Mouse (Mus musculus): ENCODE results near the gene Anxa9.

Anxa9 gene

GRCm38 (mm10) chr3:95250783-95251424, 56.1 kb downstream of the Anxa9 start, which contains the start of gene Bnipl:
Bnipl (minus strand) TSS chr3:95251193.
- DNase-seq (ENCODE audit: extremely low spot score, low read depth, low spot score): no peak

- DNase-seq (ENCODE audit: extremely low spot score, low read depth, low spot score): no peak
Observed at GRCm38 (mm10) chr3:95250361-95250760, 56.6 kb downstream of the Anxa9 start.

- DNase-seq (ENCODE audit: extremely low spot score, low read depth, low spot score): no peak
Observed at GRCm38 (mm10) chr3:95247660-95248336, 59.2 kb downstream of the Anxa9 start.

GRCm38 (mm10) chr3:95246465-95247231, 60.3 kb downstream of the Anxa9 start:
- DNase-seq (ENCODE audit: extremely low spot score, low read depth, low spot score): no peak

Measured in hindlimb bud, embryonic 11.5 days (tissue).